Mouse (Mus musculus) cerebellum, adult 11 months (tissue): ENCODE data around the gene Vmn1r148.
"Not testable (repeated sequence)": the region's sequence is repeated elsewhere in the genome, so short reads cannot be mapped to it uniquely, and the experiment has no call there.

ENCODE experiments used
- DNase-seq: peaks from one replicate; pipeline ENCODE4 v3.0.0; 2022

Gene Vmn1r148

GRCm38 (mm10) chr7:22413283-22413682 lies at the start of gene Vmn1r148:
Gene Vmn1r148, plus strand, starts transcription at chr7:22413583.
- not testable (repeated sequence) for DNase-seq

- not testable (repeated sequence) for DNase-seq
Measured at GRCm38 (mm10) chr7:22370939-22371338, 42.4 kb upstream of the Vmn1r148 start, which contains the start of gene Gm8660. Gene Gm8660, minus strand, starts transcription at chr7:22371039.

GRCm38 (mm10) chr7:22438129-22438528 lies 24.7 kb downstream of the Vmn1r148 start, which contains the start of gene Vmn1r149:
Gene Vmn1r149, minus strand, starts transcription at chr7:22438229.
- DNase-seq = not testable (repeated sequence)

GRCm38 (mm10) chr7:22463975-22464374 lies 50.6 kb downstream of the Vmn1r148 start, which contains the start of gene Gm10665:
Gene Gm10665, minus strand, starts transcription at chr7:22464075.
- DNase-seq = not testable (repeated sequence)
